Mouse (Mus musculus): Measurements from ENCODE around the gene Lmbrd1.
"Not testable (repeated sequence)": the region's sequence is repeated elsewhere in the genome, so short reads cannot be mapped to it uniquely, and the experiment has no call there.

Gene Lmbrd1

DNA sequence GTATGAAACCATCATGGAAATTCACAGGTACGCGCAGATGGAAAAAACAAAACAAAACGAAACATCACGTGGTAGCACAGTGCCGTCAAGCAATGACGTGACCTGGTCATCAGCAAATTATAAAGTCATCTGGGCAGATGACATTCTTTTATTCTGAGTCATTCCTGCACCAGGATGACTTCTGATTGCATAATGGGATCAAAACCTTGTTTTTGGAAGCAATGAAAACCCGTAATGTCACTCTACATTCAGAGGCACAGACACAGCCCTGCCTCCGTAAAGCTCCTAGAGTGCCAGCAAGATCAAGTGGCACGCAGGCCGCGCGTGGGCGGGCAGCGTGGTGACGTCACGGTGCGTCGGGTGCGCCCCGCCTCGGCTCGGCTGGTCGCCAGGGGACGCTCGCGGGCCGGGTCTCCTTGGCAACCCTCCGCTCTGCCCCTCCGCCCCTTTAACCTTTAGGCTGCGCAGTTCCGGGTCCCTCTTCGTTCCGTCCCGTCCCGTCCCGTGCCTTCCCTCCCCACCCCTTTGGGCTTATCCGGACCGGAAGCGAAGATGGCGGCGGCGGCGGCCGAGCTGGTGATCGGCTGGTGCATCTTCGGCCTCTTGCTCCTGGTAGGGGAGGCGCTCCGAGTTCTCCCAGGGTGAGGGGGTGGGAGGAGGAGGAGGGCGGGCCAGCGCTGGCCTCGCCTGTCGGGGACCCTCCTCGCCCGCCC is at the start of gene Lmbrd1:
TSS of gene Lmbrd1 (plus strand) at position 426 of the 713 bp plus-strand sequence.
- in situ Hi-C loops (cut with MboI, MseI) = no loop called here

DNA sequence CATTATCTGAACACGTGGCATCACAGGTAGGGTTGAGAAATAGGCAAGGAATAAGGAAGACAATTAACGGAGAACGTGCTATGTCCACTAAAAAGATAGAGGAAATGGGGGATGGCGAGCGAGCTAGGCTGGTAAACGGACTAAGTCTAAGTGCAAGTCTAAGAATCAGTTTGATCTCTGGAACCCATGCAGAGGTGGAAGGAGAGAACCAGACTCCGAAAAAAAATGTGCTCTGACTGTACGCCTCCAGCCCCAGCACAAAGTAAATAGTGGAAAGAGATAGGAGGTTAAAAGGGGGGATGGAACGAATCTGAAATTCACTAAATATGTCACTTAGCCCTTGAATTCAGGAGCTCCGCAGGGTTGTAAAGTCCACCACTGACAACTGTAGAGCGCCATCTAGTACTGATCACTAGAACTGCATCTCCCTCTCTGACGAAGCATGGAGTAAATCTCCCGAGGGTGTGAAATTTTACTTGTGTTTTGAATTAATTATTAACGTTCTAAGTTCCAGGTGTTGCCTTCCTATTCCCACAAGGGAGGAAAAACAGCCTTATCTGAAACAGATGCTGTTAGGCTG is 44.8 kb upstream of the Lmbrd1 start:
- in situ Hi-C loops (cut with MboI, MseI) = no loop called here

DNA sequence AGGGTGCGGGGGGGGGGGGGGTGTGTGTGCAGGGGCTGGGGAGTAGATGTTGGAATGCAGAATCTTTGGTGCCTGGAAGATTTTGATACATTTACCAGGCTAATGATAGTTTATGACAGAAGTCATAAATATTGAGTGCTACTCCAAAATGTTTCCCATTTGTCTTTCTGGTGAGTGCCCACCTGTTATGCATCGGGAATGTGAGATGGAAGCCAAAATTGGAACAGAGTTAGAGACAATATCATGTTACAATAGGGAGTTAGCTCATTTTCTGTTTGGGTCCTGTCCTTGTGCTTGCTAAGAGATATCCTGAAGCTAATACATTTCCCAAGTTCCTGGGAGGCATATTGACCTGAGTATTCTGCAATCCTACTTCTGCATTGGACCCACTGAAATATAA is 28.3 kb upstream of the Lmbrd1 start:
- in situ Hi-C loops (cut with MboI, MseI) = no loop called here

DNA sequence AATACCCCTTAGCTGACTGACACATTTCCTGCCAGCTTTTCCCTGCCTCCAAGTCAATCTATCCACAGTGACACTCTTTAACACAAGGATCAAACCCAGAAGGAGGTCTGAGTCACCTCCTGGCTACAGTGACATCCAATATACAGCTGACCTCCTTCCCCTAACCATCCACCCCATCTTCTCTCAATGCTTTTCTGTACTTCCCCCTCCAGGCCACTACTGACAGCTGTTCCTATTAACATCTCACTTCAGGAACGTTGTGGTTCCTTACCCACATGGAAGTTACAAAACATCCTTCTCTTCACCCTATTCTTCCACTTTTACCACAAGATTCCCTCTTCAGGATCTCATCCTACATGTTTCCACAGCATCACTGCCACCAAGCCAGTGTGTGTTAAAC is 18.5 kb upstream of the Lmbrd1 start:
- in situ Hi-C loops (cut with MboI, MseI) = no loop called here

DNA sequence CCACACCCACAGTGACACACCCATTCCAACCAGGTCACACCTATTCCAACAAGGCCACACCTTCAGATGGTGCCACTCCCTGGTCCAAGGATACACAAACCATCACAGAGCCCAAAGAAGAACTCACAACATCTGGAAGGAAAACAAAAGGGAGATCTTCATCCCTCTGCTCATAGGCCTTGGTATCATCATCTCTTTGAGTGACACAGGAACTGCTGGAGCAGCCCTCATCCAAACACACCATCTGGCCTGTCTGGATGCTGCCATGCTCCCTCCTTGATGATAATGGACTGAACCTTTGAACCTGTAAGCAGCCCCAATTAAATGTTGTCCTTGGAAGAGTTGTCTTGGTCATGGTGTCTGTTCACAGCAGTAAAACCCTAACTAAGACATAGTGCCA is 17.8 kb upstream of the Lmbrd1 start:
- in situ Hi-C loops (cut with MboI, MseI) = not testable (repeated sequence)

DNA sequence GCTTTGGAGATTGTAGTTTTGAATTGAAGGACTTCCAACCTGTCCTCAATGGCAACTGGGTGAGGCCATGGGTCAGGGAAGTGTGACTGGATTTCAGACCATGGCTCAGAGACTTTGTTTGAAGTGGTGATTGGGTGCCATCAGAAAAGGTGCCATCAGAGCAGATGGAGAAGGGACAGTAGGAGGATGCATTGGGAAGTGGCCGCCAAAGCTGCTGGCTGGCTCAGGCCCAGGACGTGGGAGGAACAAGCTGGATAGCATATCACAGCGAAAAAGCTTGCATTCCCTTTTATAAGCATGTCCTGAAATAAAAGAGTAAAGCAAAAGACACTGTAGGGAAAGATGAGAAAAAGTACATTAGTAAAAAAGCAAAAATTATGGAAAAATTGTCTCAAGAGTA is 16.9 kb upstream of the Lmbrd1 start:
- in situ Hi-C loops (cut with MboI, MseI) = no loop called here

DNA sequence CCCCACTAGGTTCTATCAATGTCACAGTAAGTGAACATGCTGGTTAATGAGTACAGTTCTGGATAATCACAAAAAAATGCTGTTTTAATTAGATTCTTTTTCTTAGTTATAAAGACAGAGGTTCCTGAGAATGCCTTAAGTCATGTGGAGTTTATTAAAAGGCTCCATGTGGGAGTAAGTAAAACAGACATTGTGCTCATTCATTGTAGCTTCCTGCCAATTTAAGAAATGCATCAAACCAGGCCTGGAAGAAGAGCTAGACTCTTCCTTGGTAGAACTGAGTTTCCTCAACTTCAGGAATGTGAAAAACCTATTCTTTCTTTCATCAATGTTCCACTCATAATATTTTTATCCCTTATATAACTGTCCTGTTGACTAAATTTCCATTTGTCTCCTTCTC is 14.3 kb upstream of the Lmbrd1 start:
- in situ Hi-C loops (cut with MboI, MseI) = no loop called here

DNA sequence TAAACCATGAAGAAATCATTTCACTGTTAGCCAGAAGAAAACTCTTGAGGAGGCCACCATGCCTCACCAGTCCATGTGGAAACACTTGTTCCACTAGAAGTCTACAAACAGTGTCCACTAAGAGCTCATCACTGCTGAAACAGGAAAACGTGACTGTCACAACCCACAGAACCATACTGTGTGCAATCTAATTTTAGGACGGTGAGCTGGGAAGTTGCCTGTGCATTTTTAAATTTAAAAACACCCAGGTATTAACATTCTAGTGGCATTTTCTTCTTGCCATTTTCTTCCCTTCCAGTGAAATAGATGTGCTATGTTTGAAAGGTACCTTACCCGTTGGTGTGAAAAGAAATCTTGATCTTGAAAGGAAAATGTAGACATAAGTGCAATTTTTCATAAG is 5.2 kb upstream of the Lmbrd1 start:
- in situ Hi-C loops (cut with MboI, MseI) = no loop called here

DNA sequence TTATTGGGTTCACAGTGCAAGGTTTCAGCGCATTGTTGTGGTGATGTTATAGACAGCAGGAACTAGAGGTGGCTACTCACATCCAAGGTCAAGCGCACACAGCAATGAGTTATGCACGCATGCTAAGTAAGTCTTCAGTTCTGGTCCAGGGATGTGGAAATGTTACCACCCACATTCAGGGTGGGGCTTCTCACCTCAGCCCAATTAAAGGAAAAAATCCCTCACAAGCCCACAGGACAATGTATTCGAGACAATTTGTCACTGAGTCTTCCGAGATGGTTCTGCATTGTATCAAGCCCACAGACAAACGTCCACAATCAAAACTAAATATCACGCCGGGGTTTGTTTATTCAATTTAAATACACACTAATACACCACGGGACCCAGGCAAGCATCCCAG is 724 bp upstream of the Lmbrd1 start:
- in situ Hi-C loops (cut with MboI, MseI) = no loop called here

DNA sequence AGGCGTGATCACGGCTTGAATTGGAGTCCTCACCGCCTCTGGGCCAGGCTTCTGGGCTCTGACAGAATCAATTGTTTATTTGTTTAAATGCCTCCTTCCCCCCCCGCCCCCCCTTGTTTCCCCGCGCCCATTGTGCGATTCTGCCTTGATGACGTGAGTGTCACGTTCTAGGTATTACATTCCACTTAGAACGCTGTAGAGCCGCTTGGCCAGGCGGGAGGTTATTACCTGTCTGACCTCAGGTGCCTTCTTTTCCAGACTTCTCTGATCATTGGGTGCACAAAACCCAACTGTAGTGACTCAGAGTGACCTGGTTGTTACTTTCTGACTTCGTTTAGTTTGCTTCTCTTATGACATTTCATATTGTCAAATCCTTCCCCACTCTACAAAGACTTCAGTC is 641 bp downstream of the Lmbrd1 start:
- in situ Hi-C loops (cut with MboI, MseI) = no loop called here

DNA sequence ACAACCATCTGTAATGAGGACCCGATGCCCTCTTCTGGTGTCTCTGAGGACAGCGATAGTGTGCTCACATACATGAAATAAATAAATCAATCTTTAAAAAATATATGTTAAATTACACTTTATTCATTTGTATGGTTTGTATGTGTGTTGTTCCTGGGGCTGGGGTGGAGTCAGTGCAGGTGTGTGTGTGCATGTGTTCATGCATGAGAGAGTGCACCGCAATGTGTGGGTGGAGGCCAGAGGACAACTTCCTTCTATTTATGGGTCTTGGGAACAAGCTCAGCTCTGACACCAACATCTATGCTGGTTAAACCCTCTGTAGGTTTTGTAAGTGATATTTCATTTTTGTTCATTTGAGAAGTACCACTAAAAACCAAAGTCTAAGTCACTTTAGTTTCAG is 2.6 kb downstream of the Lmbrd1 start:
- in situ Hi-C loops (cut with MboI, MseI) = no loop called here

DNA sequence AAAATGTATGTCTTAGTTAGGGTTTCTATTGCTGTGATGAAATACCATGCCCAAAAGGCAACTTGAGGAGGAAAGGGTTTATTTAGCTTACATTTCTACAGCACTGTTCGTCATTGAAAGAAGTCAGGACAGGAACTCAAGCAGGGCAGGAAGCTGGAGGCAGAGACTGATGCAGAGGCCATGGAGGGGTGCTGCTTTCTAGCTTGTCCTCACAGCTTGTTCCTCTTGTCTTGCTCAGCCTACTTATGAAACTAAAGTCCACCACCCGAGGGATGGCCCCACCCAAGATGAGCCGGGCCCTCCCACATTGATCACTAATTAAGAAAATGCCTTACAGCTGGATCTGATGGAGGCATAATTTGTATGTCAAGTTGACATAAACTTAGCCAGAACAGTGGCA is 3.5 kb downstream of the Lmbrd1 start:
- in situ Hi-C loops (cut with MboI, MseI) = no loop called here

DNA sequence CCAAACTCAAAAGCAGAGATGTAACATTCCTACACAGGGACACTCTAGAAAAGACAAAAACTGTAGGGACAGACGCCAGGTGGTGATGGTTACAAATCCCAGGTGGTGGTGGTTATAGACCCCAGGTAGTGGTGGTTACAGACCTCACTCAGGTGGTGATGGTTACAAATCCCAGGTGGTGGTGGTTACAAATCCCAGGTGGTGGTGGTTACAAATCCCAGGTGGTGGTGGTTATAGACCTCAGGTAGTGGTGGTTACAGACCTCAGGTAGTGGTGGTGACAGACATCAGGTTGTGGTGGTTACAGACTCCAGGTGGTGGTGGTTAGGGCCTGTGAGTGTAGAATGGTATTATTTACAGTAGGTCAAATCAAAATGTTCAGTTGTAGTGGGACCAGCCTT is 5.5 kb downstream of the Lmbrd1 start:
- in situ Hi-C loops (cut with MboI, MseI) = no loop called here

DNA sequence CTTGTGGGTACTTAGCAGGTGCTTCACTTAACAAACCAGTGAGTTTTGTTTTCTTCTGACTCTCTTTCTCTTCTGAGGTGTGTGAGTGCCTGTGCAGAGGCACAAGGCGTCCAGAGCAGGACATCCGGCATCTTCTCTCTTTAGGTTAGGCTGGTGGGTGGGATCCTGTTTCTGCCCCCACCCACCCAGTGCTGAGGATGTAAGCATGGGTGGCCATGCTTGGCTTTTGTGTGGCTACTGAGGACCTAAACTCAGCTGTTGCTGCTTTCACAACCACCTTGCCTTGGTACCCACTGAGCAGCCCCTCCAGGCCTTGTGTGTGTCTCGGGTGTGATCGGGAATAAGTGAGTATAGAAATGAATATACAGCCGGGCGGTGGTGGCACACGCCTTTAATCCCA is 7.2 kb downstream of the Lmbrd1 start:
- in situ Hi-C loops (cut with MboI, MseI) = no loop called here

DNA sequence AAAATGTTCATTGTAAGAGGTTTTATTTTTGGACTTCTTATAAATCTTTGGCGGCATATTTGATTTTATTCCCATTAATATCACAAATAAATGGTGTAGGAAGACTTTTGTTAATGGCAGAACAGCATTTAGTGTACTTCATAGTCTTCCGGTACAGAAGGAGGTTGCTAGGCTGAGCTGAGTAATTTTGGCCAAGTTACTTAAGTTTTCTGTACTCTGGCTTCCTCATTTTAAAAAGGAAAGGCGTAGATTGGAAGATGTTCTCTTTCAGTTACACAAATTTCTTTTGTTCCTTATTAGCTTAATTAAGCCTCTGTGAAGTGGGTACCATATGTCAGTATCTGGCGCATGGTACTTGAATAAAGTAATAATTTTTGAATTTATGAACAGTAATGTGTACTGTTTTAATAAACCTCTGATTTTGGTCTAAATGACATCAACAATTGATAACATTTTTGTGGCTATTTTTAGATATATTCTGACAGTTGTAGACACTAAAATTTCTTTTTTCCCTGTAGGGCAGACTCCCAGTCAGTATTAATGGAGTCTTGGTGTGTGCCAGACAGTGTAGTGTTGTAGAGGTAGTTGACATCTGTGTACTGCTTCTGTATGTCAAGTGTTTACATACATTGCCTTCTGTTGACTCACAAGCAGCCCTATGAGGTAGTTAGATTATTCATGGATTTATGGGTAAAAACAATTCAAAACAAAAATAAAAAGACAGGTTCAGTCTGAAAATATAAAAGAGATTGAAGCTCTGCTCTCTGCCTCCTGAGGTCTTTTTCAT is 8.0 kb downstream of the Lmbrd1 start:
- in situ Hi-C loops (cut with MboI, MseI) = no loop called here

DNA sequence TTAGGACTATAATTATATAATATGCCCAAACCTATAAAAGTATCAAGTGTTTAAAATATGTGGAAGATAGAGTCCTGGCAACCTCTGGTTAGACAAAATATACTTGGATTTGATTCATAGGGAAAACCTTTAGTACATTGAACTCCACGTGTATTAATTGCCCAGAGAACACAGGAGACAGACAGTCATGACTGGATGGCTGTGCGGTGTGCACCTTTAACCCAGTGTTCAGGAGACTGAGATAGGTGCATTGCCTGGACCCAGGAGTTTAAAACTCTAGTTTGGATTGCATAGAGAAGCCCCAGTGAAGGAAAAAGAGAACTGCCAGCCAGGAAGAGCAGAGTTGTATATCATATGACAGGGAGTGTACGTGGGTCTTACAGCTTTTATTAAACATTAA is 19.2 kb downstream of the Lmbrd1 start:
- in situ Hi-C loops (cut with MboI, MseI) = no loop called here

DNA sequence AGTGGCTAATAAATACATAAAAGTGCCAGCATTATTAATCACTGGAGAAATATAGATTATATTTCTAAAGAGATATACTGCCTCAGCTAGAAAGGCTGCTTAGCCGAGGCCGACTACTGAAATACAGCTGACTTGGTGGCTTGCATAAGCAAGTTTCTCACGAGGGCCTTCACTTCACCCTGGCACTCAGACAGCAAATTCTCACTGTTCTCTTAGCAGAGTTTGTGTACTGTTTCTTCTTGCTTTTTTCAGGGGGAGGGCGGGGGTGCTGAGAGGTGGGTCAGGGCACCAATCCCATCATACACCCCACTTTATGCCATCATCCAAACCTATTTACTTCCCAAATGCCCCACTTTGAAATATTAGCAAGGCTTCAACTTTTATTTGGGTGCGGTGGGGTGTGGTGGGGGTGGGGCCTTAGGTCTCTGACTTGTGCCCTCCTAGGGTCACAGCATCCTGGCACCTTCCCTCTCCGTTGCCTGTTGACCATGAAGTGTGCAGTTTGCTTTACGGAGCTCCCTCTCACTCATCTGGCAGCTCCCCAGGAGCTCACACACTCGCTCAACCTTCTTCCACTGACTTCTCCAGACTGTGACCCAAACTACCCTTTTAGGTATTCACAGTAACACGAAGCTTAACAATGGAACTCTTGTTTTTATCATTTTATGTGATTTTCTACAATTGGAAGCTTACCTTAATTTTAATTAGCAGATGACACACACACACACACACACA is 19.9 kb downstream of the Lmbrd1 start:
- in situ Hi-C loops (cut with MboI, MseI) = no loop called here

DNA sequence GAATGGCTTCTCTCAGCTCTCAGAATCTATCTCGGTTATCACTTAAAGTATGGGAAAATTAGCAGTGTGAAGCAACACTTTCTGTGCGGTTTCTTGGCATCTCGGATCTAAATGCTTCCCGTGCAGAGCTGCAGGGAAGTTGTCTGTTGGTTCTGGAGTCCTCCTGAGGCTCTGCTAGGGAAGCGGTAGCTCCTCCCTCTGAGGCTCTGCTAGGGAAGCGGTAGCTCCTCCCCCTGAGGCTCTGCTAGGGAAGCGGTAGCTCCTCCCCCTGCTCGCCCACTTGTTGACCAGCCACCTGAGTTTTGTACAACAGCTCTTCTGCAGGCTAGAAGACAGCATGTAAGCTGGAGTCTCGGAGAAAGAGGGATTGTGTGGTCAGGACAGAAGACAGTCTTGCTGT is 20.9 kb downstream of the Lmbrd1 start:
- in situ Hi-C loops (cut with MboI, MseI) = no loop called here

DNA sequence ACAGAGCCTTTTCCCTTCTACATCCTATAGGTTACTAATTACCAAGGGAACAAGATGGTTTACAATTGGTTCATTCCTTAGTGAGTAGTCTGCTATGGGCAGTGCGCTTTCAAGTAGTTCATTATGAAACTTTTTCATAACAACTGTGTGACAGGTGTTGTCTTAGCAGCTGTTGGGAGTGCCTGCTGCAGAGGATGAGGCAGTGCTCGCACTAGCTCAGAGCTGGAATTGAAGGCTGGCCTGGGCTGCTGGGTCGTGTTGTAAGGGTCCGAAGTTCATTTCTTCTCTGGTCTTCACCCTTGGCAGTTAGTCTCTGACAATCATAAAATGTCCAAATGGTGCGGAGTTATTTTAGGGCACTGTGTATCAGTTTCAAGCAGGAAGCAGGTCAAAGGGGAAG is 21.8 kb downstream of the Lmbrd1 start:
- in situ Hi-C loops (cut with MboI, MseI) = no loop called here

DNA sequence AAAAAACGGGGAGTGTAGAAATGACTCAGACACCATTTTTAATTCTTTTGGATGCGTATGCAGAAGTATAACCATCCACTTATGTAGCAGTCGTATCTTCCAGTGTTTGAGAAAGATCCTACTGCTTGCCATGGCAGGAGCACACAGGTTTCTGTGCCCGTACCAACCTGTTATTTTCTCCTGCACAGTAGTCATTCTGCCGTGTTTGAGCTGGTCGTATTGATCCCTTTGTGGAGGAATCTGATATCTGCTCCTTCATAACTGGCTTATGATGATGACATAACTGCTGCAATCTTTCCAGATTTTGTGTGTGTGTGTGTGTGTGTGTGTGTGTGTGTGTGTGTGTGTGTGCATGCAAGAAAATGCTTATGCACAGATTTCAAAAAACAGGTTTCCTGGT is 25.4 kb downstream of the Lmbrd1 start:
- in situ Hi-C loops (cut with MboI, MseI) = no loop called here

DNA sequence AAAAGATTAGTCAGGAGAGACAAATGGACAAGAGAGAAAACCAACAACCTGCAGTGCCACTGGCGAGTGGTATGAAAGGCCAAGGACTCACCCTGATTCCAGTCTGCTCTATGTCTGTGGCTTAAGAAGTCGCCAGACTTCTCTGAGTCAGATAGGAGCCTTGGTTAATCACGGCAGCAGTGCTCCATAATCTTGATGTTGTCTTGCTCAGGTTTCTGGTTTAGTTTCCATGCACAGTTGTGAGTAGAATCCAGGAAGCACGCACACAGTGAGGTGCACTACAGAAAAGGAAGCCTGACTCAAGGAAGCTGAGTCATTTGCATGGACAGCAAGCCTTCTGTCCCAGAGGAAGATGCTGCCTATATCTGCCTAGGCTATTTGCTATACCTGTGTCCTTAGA is 37.9 kb downstream of the Lmbrd1 start:
- in situ Hi-C loops (cut with MboI, MseI) = no loop called here

DNA sequence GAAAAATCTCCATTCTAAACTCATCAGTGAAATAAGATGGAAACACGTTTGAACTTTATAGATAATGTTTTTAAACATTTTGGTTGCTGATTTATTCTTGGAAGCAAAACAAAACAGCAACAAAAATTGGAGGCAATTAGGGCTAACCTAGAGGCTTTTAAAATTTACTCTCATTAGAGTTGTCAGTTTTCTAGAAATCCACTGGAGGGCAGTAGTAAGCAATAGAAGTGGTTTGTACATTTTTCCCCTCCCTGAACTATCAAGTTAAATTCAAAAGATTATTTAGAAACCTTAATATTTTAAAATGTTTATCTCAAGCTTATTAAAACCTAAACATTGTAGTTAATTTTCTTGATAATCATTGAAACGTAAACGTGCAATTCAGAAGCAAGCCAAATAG is 41.2 kb downstream of the Lmbrd1 start:
- in situ Hi-C loops (cut with MboI, MseI) = no loop called here
